8 mouse cellular contexts compared by ENCODE assay signal in genomic region chr5:142509141-142510060, GRCm38 (mm10). TPM values are rescaled to one million over a fixed set of nuclear protein-coding genes. Genes with fewer than 3 reads are reported as not detected.
DNase-seq lines count a peak whose midpoint lies in the region; ATAC-seq and TF ChIP-seq lines count a peak whose summit lies in the region.

No protein-coding gene starts in this region.

- no peak overlapping the region for H3K4me3 ChIP-seq in neural tube, embryonic 11.5 days (ENCODE audit: low read depth, low read length)
- H3K4me3 ChIP-seq in heart, embryonic 12.5 days, result no peak overlapping the region
- no peak overlapping the region for H3K4me3 ChIP-seq in stomach, postnatal 0 days (ENCODE audit: low read depth, low read length)

- no peaks in the 10 kb centered on the region for H3K9me3 ChIP-seq in neural tube, embryonic 11.5 days (ENCODE audit: control insufficient read depth, low read length)
- H3K9me3 ChIP-seq in heart, embryonic 12.5 days (replicated peaks), result no peaks in the 10 kb centered on the region
- H3K9me3 ChIP-seq in stomach, postnatal 0 days (ENCODE audit: control insufficient read depth, low read length), result no peaks in the 10 kb centered on the region

- peak overlapping the region; percentile 35 for H3K27ac ChIP-seq in neural tube, embryonic 11.5 days (ENCODE audit: low read depth, low read length)
- H3K27ac ChIP-seq in heart, embryonic 12.5 days (ENCODE audit: poor library complexity, severe bottlenecking), result no peak overlapping the region
- no peak overlapping the region for H3K27ac ChIP-seq in stomach, postnatal 0 days (replicated peaks)

- no peak for DNase-seq in neural tube, embryonic 11.5 days (ENCODE audit: low spot score)
- no peak for DNase-seq in neural tube, embryonic 10.5 days (ENCODE audit: extremely low spot score, low spot score)
- peak; percentile 30 to 33 for DNase-seq in lung, adult 18-20 months
- DNase-seq in stomach, postnatal 0 days (ENCODE audit: low spot score), result no peak
- DNase-seq in thymus, postnatal 14 days, result no peak
- no peak for DNase-seq in B cell, adult 2 months
- no peak for DNase-seq in adrenal gland, postnatal 4 days (ENCODE audit: low spot score in 2 of 2)

- no peak for ATAC-seq in neural tube, embryonic 11.5 days (ENCODE audit: insufficient read depth, low FRiP score, low TSS enrichment)
- no peak for ATAC-seq in heart, embryonic 12.5 days (ENCODE audit: insufficient number of reproducible peaks, low FRiP score)
- no peak for ATAC-seq in stomach, postnatal 0 days (ENCODE audit: low FRiP score, low TSS enrichment)

- TF ChIP-seq CTCF in stomach, postnatal 0 days (IDR thresholded peaks at IDR 0.05; ENCODE audit: low read depth), result no peak

- peak overlapping the region; percentile 16 for H3K4me2 ChIP-seq in neural tube, embryonic 11.5 days (ENCODE audit: low read depth)
- peak overlapping the region; percentile 53 for H3K4me2 ChIP-seq in heart, embryonic 12.5 days
- H3K4me2 ChIP-seq in stomach, postnatal 0 days (replicated peaks; ENCODE audit: low read depth), result peak overlapping the region; percentile 8; the same call in 1 of the 2 replicates

- H3K9ac ChIP-seq in neural tube, embryonic 11.5 days (ENCODE audit: low read length), result peak overlapping the region; percentile 49
- H3K9ac ChIP-seq in heart, embryonic 12.5 days, result peak overlapping the region; percentile 39; the same call in 1 of the 2 replicates
- peak overlapping the region; percentile 5; the same call in 1 of the 2 replicates for H3K9ac ChIP-seq in stomach, postnatal 0 days (ENCODE audit: low read length)

- no peaks in the 10 kb centered on the region for H3K36me3 ChIP-seq in neural tube, embryonic 11.5 days (ENCODE audit: control insufficient read depth, insufficient read depth, low read length)
- no peaks in the 10 kb centered on the region for H3K36me3 ChIP-seq in heart, embryonic 12.5 days
- H3K36me3 ChIP-seq in stomach, postnatal 0 days (ENCODE audit: control insufficient read depth, insufficient read depth, low read length), result no peaks in the 10 kb centered on the region

- H3K4me1 ChIP-seq in neural tube, embryonic 11.5 days (ENCODE audit: control insufficient read depth, insufficient read depth, low read length), result peaks cover 11% of the 10 kb centered on the region
- peaks cover 24% of the 10 kb centered on the region for H3K4me1 ChIP-seq in heart, embryonic 12.5 days (replicated peaks)
- peaks cover 2% of the 10 kb centered on the region; the same call in 1 of the 2 replicates for H3K4me1 ChIP-seq in stomach, postnatal 0 days (replicated peaks; ENCODE audit: control insufficient read depth, insufficient read depth)

- 16% methylated on average over 15 of the region's 15 CpGs for WGBS in neural tube, embryonic 11.5 days
- 19% methylated on average over 15 of the region's 15 CpGs for WGBS in heart, embryonic 12.5 days
- 25% methylated on average over 15 of the region's 15 CpGs for WGBS in stomach, postnatal 0 days

- no peak for TF ChIP-seq EP300 in stomach, postnatal 0 days (optimal IDR thresholded peaks at IDR 0.05)

- no peaks in the 10 kb centered on the region for H3K27me3 ChIP-seq in neural tube, embryonic 11.5 days (ENCODE audit: control insufficient read depth, insufficient read depth, low read length)
- H3K27me3 ChIP-seq in heart, embryonic 12.5 days (replicated peaks), result 0 out of 2 replicates have a peak, but pooled peaks cover 9% of the 10 kb centered on the region
- no peaks in the 10 kb centered on the region for H3K27me3 ChIP-seq in stomach, postnatal 0 days (ENCODE audit: control insufficient read depth, insufficient read depth, low read length)

RNA-seq across cellular contexts. Expression of gene Papolb, which starts 20.5 kb away (rescaled TPM):
- polyA plus RNA-seq in neural tube, embryonic 11.5 days (2014; fragmentation: Nextera tagmentation; extraction: Ambion mirVana), result 0.22 and 0.32 TPM in 2 replicates
- 0.24 and 0.33 TPM in 2 replicates for polyA plus RNA-seq in heart, embryonic 12.5 days (2016; fragmentation: Nextera tagmentation; extraction: Ambion mirVana)
- not detected in 2 replicates for polyA plus RNA-seq in stomach, postnatal 0 days (2015; fragmentation: Nextera tagmentation; extraction: Ambion mirVana)
- total RNA-seq in adrenal gland, postnatal 4 days (2021), result under 1 TPM; 0.11 to 0.25 TPM

RNA-seq across cellular contexts. Expression of gene Radil, which starts 41.5 kb away (rescaled TPM):
- 6.7 and 7.0 TPM in 2 replicates for polyA plus RNA-seq in neural tube, embryonic 11.5 days (2014; fragmentation: Nextera tagmentation; extraction: Ambion mirVana)
- 9.4 and 10.8 TPM in 2 replicates for polyA plus RNA-seq in heart, embryonic 12.5 days (2016; fragmentation: Nextera tagmentation; extraction: Ambion mirVana)
- 0.36 and 0.44 TPM in 2 replicates for polyA plus RNA-seq in stomach, postnatal 0 days (2015; fragmentation: Nextera tagmentation; extraction: Ambion mirVana)
- 1 to 10 TPM; 2.6 to 4.4 TPM for total RNA-seq in adrenal gland, postnatal 4 days (2021)

RNA-seq across cellular contexts. Expression of gene Ap5z1, which starts 45.7 kb away (rescaled TPM):
- 11.7 and 12.0 TPM in 2 replicates for polyA plus RNA-seq in neural tube, embryonic 11.5 days (2014; fragmentation: Nextera tagmentation; extraction: Ambion mirVana)
- 7.3 and 9.9 TPM in 2 replicates for polyA plus RNA-seq in heart, embryonic 12.5 days (2016; fragmentation: Nextera tagmentation; extraction: Ambion mirVana)
- polyA plus RNA-seq in stomach, postnatal 0 days (2015; fragmentation: Nextera tagmentation; extraction: Ambion mirVana), result 4.2 and 5.0 TPM in 2 replicates
- total RNA-seq in adrenal gland, postnatal 4 days (2021), result 10 to 100 TPM; 22.2 to 24.6 TPM

Comparison
In these comparisons a context has a peak if more than half of its experiments do, and no peak if none do; other contexts are left out.
1. DNase-seq: peak in lung, adult 18-20 months (2 of 2); none in neural tube, embryonic 11.5 days (single experiment), neural tube, embryonic 10.5 days (single experiment), stomach, postnatal 0 days (single experiment), thymus, postnatal 14 days (single experiment), B cell, adult 2 months (0 of 2) and adrenal gland, postnatal 4 days (0 of 2).
2. Peak in every context shown above with its lines, with median percentiles within 50 percentile points of each other: H3K4me2 ChIP-seq and H3K9ac ChIP-seq.